Mouse (Mus musculus) bone marrow, adult 2 months (tissue): ENCODE measurements around the gene Hist1h2bb.
"Not testable (repeated sequence)": the region's sequence is repeated elsewhere in the genome, so short reads cannot be mapped to it uniquely, and the experiment has no call there.

Experiments
- CTCF ChIP-seq: fragments of 200-500 bp; IDR thresholded peaks from 2 replicates; pipeline ENCODE4 v1.5.1; 2011; ENCODE audit warnings: low read length, control low read depth; ENCODE audit not compliant: control insufficient read depth, insufficient read depth
- POLR2A ChIP-seq: fragments of 200-500 bp; IDR thresholded peaks from 2 replicates; pipeline ENCODE4 v1.6.1; 2011; ENCODE audit warnings: low read depth, mild to moderate bottlenecking, control low read depth, low read length, borderline replicate concordance; ENCODE audit not compliant: control insufficient read depth

GRCm38 (mm10) chr13:23752067-23752741, 5.7 kb downstream of the Hist1h2bb start, which contains the start of gene Hist1h3b:
- TF ChIP-seq CTCF, result not testable (repeated sequence)
- TF ChIP-seq POLR2A, result peak; percentile 80; the same call in 1 of the 2 replicates
